Mouse (Mus musculus) neural tube, embryonic 15.5 days (tissue): ENCODE measurements around the gene Btnl6. TPM values are rescaled to one million over a fixed set of nuclear protein-coding genes. Genes with fewer than 3 reads are reported as not detected.

Experiments used
- ATAC-seq: fragments of 200-750 bp; cut with Nextera tagmentation; 2 replicates; pipeline ENCODE4 v1.8.0; 2017; ENCODE audit warnings: mild to moderate bottlenecking, moderate TSS enrichment, moderate library complexity; ENCODE audit not compliant: low FRiP score
- H3K27ac ChIP-seq: fragments of 300-500 bp; sonication (generic); replicated peaks from 2 replicates; pipeline ENCODE4 v1.5.1; 2015; ENCODE audit warnings: mild to moderate bottlenecking, inconsistent platforms
- H3K27me3 ChIP-seq: fragments of 300-500 bp; sonication (generic); replicated peaks from 2 replicates; pipeline ENCODE4 v1.6.1; 2015; ENCODE audit warnings: inconsistent platforms
- H3K36me3 ChIP-seq: fragments of 300-500 bp; sonication (generic); 2 replicates; pipeline ENCODE4 v1.6.1; 2015; ENCODE audit warnings: inconsistent platforms
- H3K4me1 ChIP-seq: fragments of 300-500 bp; sonication (generic); 2 replicates; pipeline ENCODE4 v1.6.1; 2015; ENCODE audit warnings: inconsistent platforms
- H3K4me2 ChIP-seq: fragments of 300-500 bp; sonication (generic); 2 replicates; pipeline ENCODE4 v1.6.1; 2015; ENCODE audit warnings: inconsistent platforms, mild to moderate bottlenecking, moderate library complexity
- H3K4me3 ChIP-seq: fragments of 300-500 bp; sonication (generic); replicated peaks from 2 replicates; pipeline ENCODE4 v1.5.1; 2015; ENCODE audit warnings: mild to moderate bottlenecking, inconsistent platforms
- H3K9ac ChIP-seq: fragments of 300-500 bp; sonication (generic); replicated peaks from 2 replicates; pipeline ENCODE4 v1.6.1; 2015; ENCODE audit warnings: mild to moderate bottlenecking, inconsistent platforms
- H3K9me3 ChIP-seq: fragments of 300-500 bp; sonication (generic); replicated peaks from 2 replicates; pipeline ENCODE4 v1.6.1; 2016; ENCODE audit warnings: inconsistent platforms
- WGBS: fragments of 180-500 bp; shearing (Covaris S2); methylation state at CpG from one replicate; pipeline ENCODE4 v1.1.7; 2015; ENCODE audit warnings: mixed read lengths; 5-methylcytosine and 5-hydroxymethylcytosine counted together
- polyA plus RNA-seq: library from polyadenylated mRNA; unstranded; fragments of >200 nt; fragmentation: Nextera tagmentation; extraction: Ambion mirVana; gene quantifications from 2 replicates; pipeline ENCODE4 v1.2.1, GENCODE M21; 2015

Gene Btnl6
- not detected in 2 replicates for polyA plus RNA-seq

DNA sequence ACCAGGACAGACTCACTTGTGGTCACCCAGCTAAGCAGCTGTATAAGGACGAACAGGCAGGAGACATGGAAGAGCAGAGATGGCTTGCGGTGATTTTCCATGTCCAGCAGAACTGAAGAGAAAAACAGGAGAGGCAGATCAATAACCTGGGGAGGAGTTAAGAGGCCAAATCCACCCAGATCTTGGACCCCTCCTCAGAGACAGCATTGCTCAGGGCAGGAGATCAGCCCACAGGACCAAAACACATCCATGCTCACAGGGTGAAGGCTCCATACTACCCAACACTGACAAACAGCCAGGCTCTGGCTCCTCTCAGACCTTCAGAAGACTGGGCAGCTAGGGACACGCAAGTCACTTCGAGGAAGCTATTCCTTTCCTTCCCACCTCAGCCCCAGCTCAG is at the start of gene Btnl6:
Gene Btnl6 (minus strand): TSS at position 101 of the 400 bp plus-strand sequence.
- no peak within 1 kb of the TSS for H3K27ac ChIP-seq
- H3K9me3 ChIP-seq, result no peaks in the 10 kb centered on the region
- H3K4me2 ChIP-seq, result no peak within 1 kb of the TSS
- H3K27me3 ChIP-seq, result no peaks in the 10 kb centered on the region
- no peak within 1 kb of the TSS for H3K4me3 ChIP-seq
- no peak within 1 kb of the TSS for H3K9ac ChIP-seq
- WGBS, result 91% methylated on average over 4 of the region's 4 CpGs
- no peak for ATAC-seq
- no peaks in the 10 kb centered on the region for H3K4me1 ChIP-seq
- H3K36me3 ChIP-seq, result no peaks in the 10 kb centered on the region

DNA sequence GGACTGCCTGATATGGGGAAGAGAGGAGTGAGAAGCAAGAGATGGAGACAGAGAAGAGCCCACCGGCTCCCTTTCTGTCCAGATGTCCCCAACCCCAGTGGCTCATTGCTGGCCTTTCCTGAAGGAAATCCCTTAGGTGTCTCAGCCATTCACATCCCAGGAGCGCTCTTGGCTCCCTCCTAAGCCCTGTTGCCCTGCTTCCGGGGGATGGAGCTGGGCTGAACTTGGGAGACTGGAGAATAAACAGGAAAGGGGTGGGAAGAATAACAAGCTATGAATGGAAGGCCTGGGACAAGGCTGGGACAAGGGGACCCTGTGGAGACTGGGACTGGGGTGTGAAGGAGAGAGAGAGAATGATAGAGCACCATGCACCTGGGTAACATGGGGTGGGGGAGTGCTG is 47.6 kb upstream of the Btnl6 start:
- ATAC-seq, result no peak
- peak overlapping the region; percentile 23 for H3K4me2 ChIP-seq

DNA sequence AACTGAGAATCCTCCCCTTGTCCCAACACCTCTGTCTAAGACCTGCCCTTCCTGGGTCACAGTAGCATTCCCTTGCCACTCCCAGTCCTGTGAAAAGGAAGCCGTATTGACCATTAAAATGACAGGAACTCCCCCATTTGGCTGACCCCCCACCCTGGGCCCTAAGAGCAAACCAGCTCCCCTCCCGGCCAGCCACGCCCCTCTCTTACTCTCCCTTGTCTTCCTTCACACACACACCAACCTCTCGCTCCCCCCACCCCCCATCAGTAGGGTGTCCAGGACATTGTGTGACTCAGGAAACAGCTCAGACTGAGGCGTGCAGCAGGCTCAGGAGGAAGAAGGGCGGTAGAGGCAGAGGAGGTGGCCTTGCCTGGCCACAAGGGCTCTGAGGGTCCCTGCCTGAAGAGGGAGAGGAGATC is 46.9 kb upstream of the Btnl6 start, which contains the start of gene Notch4:
Gene Notch4 (plus strand): TSS at position 266 of the 419 bp plus-strand sequence.
- Histone ChIP-seq H3K9me3 (no peaks in the 10 kb centered on the region), H3K4me3 (0 out of 2 replicates have a peak within 1 kb of the TSS, but pooled peaks have one; percentile 2), H3K27me3 (no peaks in the 10 kb centered on the region), H3K4me2 (peak within 1 kb of the TSS; percentile 23), H3K9ac (no peak within 1 kb of the TSS), H3K4me1 (0 out of 2 replicates have a peak, but pooled peaks cover 5% of the 10 kb centered on the region), H3K27ac (peak within 1 kb of the TSS; percentile 39; the same call in 1 of the 2 replicates), H3K36me3 (no peaks in the 10 kb centered on the region)
- WGBS, result 5% methylated on average over 6 of the region's 6 CpGs
- no peak for ATAC-seq

More for the DNA sequence above, 47.6 kb upstream of the Btnl6 start:
- Histone ChIP-seq H3K27me3 (no peaks in the 10 kb centered on the region), H3K4me3 (no peak overlapping the region), H3K36me3 (no peaks in the 10 kb centered on the region), H3K9me3 (no peaks in the 10 kb centered on the region), H3K4me1 (0 out of 2 replicates have a peak, but pooled peaks cover 5% of the 10 kb centered on the region), H3K27ac (peak overlapping the region; percentile 39; the same call in 1 of the 2 replicates), H3K9ac (no peak overlapping the region)
- WGBS, result 59% methylated on average over 3 of the region's 3 CpGs

DNA sequence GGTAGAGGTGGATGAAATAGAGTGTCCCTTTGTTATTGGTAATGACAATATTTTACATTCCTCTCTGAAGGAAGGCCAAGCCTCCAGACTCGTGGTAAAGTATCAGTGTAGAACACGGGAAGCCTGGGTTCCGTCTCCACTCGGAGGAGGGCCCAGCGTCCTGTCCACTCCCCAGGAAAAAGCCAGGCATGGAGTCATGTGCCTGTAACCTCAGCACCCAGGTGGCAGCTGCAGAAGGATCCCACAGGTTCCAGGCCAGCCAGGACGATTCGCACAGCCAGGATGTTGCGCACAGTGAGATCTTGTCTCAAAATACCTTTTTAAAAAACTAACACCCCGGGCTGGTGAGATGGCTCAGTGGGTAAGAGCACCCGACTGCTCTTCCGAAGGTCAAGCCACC is 46.2 kb upstream of the Btnl6 start:
- Histone ChIP-seq H3K4me3 (no peak overlapping the region), H3K9me3 (no peaks in the 10 kb centered on the region), H3K27me3 (no peaks in the 10 kb centered on the region), H3K4me2 (no peak overlapping the region), H3K4me1 (0 out of 2 replicates have a peak, but pooled peaks cover 5% of the 10 kb centered on the region), H3K9ac (no peak overlapping the region), H3K36me3 (no peaks in the 10 kb centered on the region), H3K27ac (no peak overlapping the region)
- ATAC-seq, result no peak
- 75% methylated on average over 11 of the region's 11 CpGs for WGBS

DNA sequence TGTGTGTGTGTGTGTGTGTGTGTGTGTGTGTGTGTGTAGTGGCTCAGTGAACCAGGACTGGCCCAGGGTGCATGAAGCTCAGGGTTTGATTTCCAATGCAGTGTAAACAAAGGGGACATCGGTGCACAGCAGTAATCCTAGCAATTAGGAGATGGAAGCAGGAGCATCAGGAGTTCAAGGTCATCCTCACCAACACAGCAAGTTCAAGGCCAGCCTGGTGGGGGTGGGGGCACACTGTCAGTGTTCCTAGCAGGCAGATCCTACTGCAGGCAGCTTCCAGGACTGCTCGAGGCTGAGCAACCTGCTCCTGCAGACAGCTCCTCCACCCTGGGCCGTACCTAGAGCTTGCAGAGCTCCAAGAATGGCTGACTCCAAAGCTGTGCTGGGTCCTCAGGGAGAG is 45.4 kb upstream of the Btnl6 start:
- no peak overlapping the region for H3K9ac ChIP-seq
- H3K27ac ChIP-seq, result no peak overlapping the region
- H3K4me2 ChIP-seq, result no peak overlapping the region
- H3K4me3 ChIP-seq, result no peak overlapping the region
- H3K36me3 ChIP-seq, result no peaks in the 10 kb centered on the region
- H3K27me3 ChIP-seq, result no peaks in the 10 kb centered on the region
- WGBS, result 72% methylated on average over 3 of the region's 3 CpGs
- H3K4me1 ChIP-seq, result 0 out of 2 replicates have a peak, but pooled peaks cover 5% of the 10 kb centered on the region
- H3K9me3 ChIP-seq, result no peaks in the 10 kb centered on the region
- no peak for ATAC-seq

DNA sequence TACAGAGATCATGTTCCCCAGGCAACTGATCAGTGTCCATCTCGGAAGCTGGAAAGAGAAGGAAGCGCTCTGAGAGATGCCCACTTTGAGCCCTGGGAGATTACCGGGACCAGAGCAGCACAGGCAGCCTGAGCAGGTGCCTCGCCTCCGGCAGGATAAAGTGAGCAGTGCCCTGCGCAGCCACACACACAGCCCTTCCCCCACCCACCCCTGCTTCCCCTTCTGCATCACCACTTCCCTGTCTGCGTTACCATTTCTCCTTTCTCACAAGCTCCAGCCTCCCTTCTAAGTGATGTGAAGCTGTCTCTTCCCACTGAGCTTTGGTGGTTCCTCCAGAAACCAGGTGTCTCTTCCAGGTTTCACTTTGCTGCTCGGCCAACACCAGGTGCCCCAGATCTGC is 44.0 kb upstream of the Btnl6 start:
- no peak overlapping the region for H3K4me2 ChIP-seq
- H3K27ac ChIP-seq, result no peak overlapping the region
- no peak overlapping the region for H3K9ac ChIP-seq
- 54% methylated on average over 8 of the region's 8 CpGs for WGBS
- no peak for ATAC-seq
- no peaks in the 10 kb centered on the region for H3K9me3 ChIP-seq
- H3K4me3 ChIP-seq, result no peak overlapping the region
- H3K27me3 ChIP-seq, result no peaks in the 10 kb centered on the region
- no peaks in the 10 kb centered on the region for H3K36me3 ChIP-seq
- 0 out of 2 replicates have a peak, but pooled peaks cover 5% of the 10 kb centered on the region for H3K4me1 ChIP-seq

DNA sequence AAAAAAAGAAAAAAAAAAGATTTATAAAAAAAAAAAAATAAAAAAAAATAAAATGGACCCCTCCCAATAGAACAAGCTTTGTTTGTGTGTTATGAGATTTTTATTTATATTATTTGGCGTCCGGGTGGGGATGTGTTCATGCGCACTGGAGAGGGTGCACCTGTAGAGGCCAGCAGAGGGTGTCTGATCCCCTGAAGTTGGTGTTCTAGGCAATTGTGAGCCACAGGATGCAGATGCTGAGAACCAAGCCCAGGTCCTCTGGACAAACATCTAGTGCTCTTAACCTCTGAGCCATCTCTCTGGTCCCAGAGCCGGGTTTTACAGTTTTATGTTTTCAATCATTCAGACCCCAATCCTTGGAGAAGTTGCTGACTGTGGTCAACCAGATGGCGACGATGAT is 43.3 kb upstream of the Btnl6 start:
- Histone ChIP-seq H3K4me1 (0 out of 2 replicates have a peak, but pooled peaks cover 5% of the 10 kb centered on the region), H3K9ac (no peak overlapping the region), H3K4me2 (no peak overlapping the region), H3K27me3 (no peaks in the 10 kb centered on the region), H3K4me3 (no peak overlapping the region), H3K27ac (no peak overlapping the region), H3K36me3 (no peaks in the 10 kb centered on the region), H3K9me3 (no peaks in the 10 kb centered on the region)
- 94% methylated on average over 6 of the region's 6 CpGs for WGBS
- ATAC-seq, result no peak

DNA sequence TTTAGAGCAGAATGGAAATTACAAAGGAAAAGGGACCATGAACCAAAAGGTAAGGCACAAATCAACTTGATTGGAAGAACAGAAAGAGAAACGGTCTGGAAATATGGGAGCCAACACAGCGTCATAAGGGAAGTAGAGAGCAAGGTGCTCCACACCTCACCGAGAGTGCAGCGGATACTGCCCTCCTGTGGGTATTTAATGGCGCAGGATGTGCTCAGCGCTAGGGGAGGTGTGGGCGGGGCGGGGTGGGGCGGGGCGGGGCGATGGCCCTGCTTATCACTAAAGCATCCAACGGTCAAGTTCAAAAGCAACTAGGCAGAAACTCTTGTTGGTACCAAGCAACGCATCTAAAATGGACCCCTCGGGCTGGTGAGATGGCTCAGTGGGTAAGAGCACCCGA is 42.7 kb upstream of the Btnl6 start:
- Histone ChIP-seq H3K9me3 (no peaks in the 10 kb centered on the region), H3K4me1 (0 out of 2 replicates have a peak, but pooled peaks cover 5% of the 10 kb centered on the region), H3K27ac (no peak overlapping the region), H3K4me2 (no peak overlapping the region), H3K9ac (no peak overlapping the region), H3K27me3 (no peaks in the 10 kb centered on the region), H3K4me3 (no peak overlapping the region), H3K36me3 (no peaks in the 10 kb centered on the region)
- WGBS, result 28% methylated on average over 15 of the region's 15 CpGs
- no peak for ATAC-seq

DNA sequence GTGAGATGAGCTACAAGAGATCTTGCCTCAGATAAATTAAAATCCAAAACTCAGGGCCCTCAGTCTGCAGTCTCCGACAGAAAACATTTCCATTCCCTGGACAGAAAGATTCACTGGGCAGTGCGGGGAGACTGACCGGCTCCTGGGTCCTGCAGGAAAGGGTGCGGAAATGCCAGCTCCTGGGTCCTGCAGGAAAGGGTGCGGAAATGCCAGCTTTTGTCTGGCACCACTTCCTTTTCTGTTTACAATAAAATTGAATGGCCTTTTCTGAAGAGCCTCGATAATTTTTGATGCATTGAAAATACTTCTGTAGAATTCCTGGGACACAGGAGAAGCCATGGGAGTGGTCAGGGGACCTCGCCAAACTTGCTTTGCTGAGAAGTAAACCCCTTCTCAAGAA is 42.0 kb upstream of the Btnl6 start:
- Histone ChIP-seq H3K4me2 (no peak overlapping the region), H3K27ac (no peak overlapping the region), H3K27me3 (0 out of 2 replicates have a peak, but pooled peaks cover under 1% of the 10 kb centered on the region), H3K9me3 (no peaks in the 10 kb centered on the region), H3K36me3 (no peaks in the 10 kb centered on the region), H3K9ac (no peak overlapping the region), H3K4me1 (0 out of 2 replicates have a peak, but pooled peaks cover 1% of the 10 kb centered on the region), H3K4me3 (no peak overlapping the region)
- 90% methylated on average over 7 of the region's 7 CpGs for WGBS
- no peak for ATAC-seq

DNA sequence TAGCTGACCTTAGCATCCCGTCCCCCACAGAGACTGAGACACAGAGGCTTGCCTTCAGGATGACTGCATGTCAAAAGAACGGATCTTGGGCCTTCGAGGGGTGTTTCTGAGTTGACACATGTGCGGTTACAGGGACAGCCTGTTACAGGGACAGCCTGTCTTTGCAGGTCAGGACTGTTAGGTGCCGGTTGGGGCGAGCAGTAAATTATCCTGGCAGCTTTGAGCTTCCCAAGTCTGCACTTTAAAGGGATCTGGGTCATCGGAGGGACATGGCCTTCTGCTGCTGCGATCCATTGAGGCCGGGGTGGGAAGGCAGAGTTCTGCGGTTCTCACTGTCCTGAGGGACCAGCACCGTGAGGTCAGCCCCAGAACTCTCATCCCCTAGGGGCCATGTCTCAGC is 40.3 kb upstream of the Btnl6 start:
- Histone ChIP-seq H3K4me1 (no peaks in the 10 kb centered on the region), H3K9ac (no peak overlapping the region), H3K4me2 (no peak overlapping the region), H3K4me3 (no peak overlapping the region), H3K9me3 (no peaks in the 10 kb centered on the region), H3K27me3 (0 out of 2 replicates have a peak, but pooled peaks cover 3% of the 10 kb centered on the region), H3K36me3 (no peaks in the 10 kb centered on the region), H3K27ac (no peak overlapping the region)
- ATAC-seq, result no peak
- 52% methylated on average over 11 of the region's 11 CpGs for WGBS

DNA sequence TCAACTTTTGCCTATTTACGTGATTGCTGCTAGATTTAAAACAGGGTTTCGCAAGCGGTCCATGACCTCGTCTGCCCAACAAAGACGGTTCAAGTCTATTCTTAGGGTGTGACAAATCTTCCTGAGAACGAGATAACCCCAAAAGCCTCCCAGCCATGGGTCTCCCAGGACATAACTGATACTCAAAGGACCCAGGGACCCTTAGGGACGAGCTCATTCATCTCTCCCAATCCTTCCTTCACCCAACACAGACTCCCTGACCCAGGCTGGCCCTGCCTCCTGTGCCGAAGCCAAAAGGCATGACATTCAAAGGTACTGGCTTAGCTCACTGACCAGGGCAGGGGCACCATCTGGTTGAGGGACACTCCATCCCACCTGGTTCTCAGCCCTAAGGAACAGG is 39.3 kb upstream of the Btnl6 start:
- Histone ChIP-seq H3K9me3 (no peaks in the 10 kb centered on the region), H3K9ac (no peak overlapping the region), H3K4me1 (no peaks in the 10 kb centered on the region), H3K36me3 (no peaks in the 10 kb centered on the region), H3K27me3 (0 out of 2 replicates have a peak, but pooled peaks cover 3% of the 10 kb centered on the region), H3K4me2 (no peak overlapping the region), H3K4me3 (no peak overlapping the region), H3K27ac (no peak overlapping the region)
- 89% methylated on average over 8 of the region's 8 CpGs for WGBS
- no peak for ATAC-seq

DNA sequence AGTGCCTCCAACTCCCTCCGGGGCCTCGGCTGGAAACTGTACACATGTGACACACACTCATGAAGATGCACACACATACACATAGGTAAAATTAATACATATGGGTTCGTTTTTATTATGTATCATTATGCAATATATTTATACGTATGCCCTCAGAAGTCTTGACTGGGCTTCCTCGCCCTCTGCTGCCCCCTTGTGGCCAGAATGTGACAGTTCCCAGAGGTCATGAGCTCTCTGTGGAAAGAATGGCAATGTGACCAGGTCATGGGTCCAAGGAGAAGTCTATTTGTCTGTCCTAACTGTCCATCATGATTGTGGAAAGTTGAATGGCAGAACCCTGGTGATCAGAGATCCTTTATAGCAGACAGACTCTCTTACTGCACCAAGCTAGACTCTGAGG is 38.3 kb upstream of the Btnl6 start:
- Histone ChIP-seq H3K27ac (no peak overlapping the region), H3K4me3 (no peak overlapping the region), H3K4me1 (no peaks in the 10 kb centered on the region), H3K9me3 (no peaks in the 10 kb centered on the region), H3K27me3 (0 out of 2 replicates have a peak, but pooled peaks cover 3% of the 10 kb centered on the region), H3K36me3 (no peaks in the 10 kb centered on the region), H3K9ac (no peak overlapping the region), H3K4me2 (no peak overlapping the region)
- no peak for ATAC-seq
- WGBS, result 24% methylated on average over 5 of the region's 5 CpGs
